Mouse (Mus musculus) midbrain, embryonic 11.5 days (tissue): ENCODE results near the gene Stk33. TPM values are rescaled to one million over a fixed set of nuclear protein-coding genes. Genes with fewer than 3 reads are reported as not detected.
A peak's percentile ranks its signal among the peaks of the same experiment; 100 is the strongest.

Experiments
- ATAC-seq: fragments of 200-750 bp; cut with Nextera tagmentation; 2 replicates; pipeline ENCODE4 v1.8.0; 2017; ENCODE audit warnings: moderate TSS enrichment, moderate library complexity; ENCODE audit not compliant: low FRiP score
- DNase-seq: peaks from one replicate; pipeline ENCODE4 v3.0.0; 2015; ENCODE audit warnings: low spot score; ENCODE audit errors: missing footprints
- H3K27ac ChIP-seq: fragments of 300-500 bp; sonication (generic); 2 replicates; pipeline ENCODE4 v1.5.1; 2014; ENCODE audit warnings: low read depth, low read length
- H3K27me3 ChIP-seq: fragments of 300-500 bp; sonication (generic); 2 replicates; pipeline ENCODE4 v1.6.1; 2014; ENCODE audit warnings: mild to moderate bottlenecking, low read length, moderate library complexity, mixed read lengths; ENCODE audit not compliant: control insufficient read depth, insufficient read depth
- H3K36me3 ChIP-seq: fragments of 300-500 bp; sonication (generic); 2 replicates; pipeline ENCODE4 v1.6.1; 2014; ENCODE audit warnings: mild to moderate bottlenecking, low read length, moderate library complexity, mixed read lengths; ENCODE audit not compliant: control insufficient read depth, insufficient read depth
- H3K4me1 ChIP-seq: fragments of 300-500 bp; sonication (generic); 2 replicates; pipeline ENCODE4 v1.6.1; 2014; ENCODE audit warnings: low read length; ENCODE audit not compliant: control insufficient read depth, insufficient read depth
- H3K4me2 ChIP-seq: fragments of 300-500 bp; sonication (generic); 2 replicates; pipeline ENCODE4 v1.6.1; 2014; ENCODE audit warnings: mild to moderate bottlenecking, moderate library complexity
- H3K4me3 ChIP-seq: fragments of 300-500 bp; sonication (generic); 2 replicates; pipeline ENCODE4 v1.5.1; 2014; ENCODE audit warnings: low read depth, low read length
- H3K9ac ChIP-seq: fragments of 300-500 bp; sonication (generic); 2 replicates; pipeline ENCODE4 v1.6.1; 2014; ENCODE audit warnings: low read length
- H3K9me3 ChIP-seq: fragments of 300-500 bp; sonication (generic); 2 replicates; pipeline ENCODE4 v1.6.1; 2016; ENCODE audit warnings: low read length; ENCODE audit not compliant: control insufficient read depth
- WGBS: fragments of 180-500 bp; shearing (Covaris S2); extraction: QIAGEN DNeasy Blood & Tissue Kit; methylation state at CpG from one replicate; pipeline ENCODE4 v1.1.7; 2014; 5-methylcytosine and 5-hydroxymethylcytosine counted together
- polyA plus RNA-seq: library from polyadenylated mRNA; unstranded; fragments of >200 nt; fragmentation: Nextera tagmentation; extraction: Ambion mirVana; gene quantifications from 2 replicates; pipeline ENCODE4 v1.2.1, GENCODE M21; 2014

Stk33 gene
- 28.4 and 29.7 TPM in 2 replicates for polyA plus RNA-seq

DNA sequence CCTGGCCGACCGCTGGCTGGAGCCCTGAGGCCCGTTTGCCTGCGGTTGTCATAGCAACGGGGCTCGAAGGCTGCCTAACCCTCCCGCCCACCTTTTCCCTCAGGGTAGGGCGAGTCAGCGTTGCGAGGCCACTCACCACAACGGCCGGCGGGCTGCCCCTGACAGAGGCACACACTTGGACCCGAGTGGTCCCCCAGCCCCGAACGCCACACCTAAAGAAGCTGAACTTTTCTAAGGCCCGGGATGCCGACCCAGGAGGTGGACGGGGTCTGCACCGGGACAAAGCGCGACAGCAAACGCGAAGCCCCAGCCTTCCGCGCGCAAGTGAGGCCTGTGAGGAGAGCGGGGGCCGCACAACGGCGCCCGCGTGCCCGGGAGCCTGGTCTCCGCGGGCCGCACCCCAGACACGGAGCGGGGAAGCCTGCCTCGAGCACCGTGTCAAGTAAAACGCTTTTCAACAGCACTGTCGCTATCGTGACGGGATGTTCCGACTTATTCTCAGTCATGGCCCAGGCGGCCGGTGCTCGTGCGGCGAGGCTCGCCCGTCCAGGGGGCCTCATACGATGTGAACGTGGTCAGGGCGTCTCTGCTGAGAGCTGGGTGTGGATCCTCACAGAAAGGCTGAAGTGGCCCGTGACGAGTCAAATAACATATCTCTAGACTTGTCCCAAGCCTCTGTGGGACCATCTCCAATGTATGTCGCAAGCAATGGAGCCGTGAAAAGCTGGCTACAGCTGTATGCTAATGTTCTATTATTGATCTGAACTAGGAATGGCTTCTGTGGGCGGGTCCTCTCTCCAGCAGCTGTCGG lies at the start of gene Stk33:
TSS of gene Stk33 (minus strand) at position 301 of the 811 bp plus-strand sequence.
- peaks cover 27% of the 10 kb centered on the region for H3K4me1 ChIP-seq
- H3K9me3 ChIP-seq, result no peaks in the 10 kb centered on the region
- H3K4me2 ChIP-seq, result peak within 1 kb of the TSS; percentile 89
- peak; percentile 91 for ATAC-seq
- H3K27ac ChIP-seq, result peak within 1 kb of the TSS; percentile 96
- peak within 1 kb of the TSS; percentile 87 for H3K9ac ChIP-seq
- under 1% methylated on average over 62 of the region's 62 CpGs for WGBS
- H3K27me3 ChIP-seq, result no peaks in the 10 kb centered on the region
- DNase-seq, result peak; percentile 97
- peak within 1 kb of the TSS; percentile 50 for H3K4me3 ChIP-seq
- H3K36me3 ChIP-seq, result no peaks in the 10 kb centered on the region

DNA sequence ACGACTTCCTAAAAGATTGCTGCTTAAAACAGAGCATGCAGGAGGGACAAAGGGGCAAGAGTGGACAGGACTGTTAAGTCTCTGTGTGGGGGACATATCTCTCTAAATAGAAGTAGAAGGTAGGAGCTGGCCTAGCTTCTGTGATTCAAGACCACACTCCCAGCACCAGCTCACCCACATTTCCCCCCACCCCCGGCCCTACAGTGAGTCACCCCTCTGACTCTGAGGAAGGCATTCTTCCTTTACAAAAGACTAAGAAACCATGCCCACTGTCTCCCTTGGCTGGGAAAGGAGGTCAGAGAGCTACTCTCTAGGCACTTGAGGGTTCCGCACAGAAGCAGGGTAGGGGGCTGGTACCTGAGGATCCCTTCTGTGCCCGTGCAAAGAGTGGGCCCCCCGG lies 45.3 kb upstream of the Stk33 start:
- 72% methylated on average over 5 of the region's 5 CpGs for WGBS

DNA sequence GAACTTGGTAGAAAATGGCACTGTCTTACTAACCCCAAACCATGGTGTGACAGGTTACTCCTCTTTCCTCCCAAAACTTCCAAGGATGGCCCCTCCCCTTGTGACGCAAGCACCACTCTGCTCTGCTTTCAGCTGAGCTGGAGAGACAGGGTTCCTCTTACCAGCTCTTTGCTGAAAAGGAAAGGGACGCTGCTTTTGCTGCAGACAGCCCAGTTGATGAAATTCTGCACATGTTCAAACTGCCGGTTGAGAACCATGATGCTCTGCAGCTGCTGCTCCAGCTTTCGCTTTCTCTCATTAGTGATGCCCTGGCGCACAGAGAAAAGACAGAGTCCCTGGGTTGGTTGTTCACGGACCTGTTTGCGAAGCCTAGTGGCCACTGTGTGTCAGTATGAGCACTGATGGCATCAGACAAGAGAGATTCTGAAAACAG lies 41.9 kb upstream of the Stk33 start:
- H3K4me2 ChIP-seq, result peak overlapping the region; percentile 16; the same call in 1 of the 2 replicates
- ATAC-seq, result peak; percentile 55; the same call in 1 of the 2 replicates
- H3K4me3 ChIP-seq, result no peak overlapping the region

More for the DNA sequence above, 45.3 kb upstream of the Stk33 start:
- peak; percentile 26 for DNase-seq
- Histone ChIP-seq H3K9ac (no peak overlapping the region), H3K27ac (no peak overlapping the region), H3K9me3 (no peaks in the 10 kb centered on the region), H3K27me3 (no peaks in the 10 kb centered on the region), H3K4me2 (no peak overlapping the region), H3K4me3 (no peak overlapping the region), H3K36me3 (no peaks in the 10 kb centered on the region), H3K4me1 (no peaks in the 10 kb centered on the region)
- ATAC-seq, result no peak

DNA sequence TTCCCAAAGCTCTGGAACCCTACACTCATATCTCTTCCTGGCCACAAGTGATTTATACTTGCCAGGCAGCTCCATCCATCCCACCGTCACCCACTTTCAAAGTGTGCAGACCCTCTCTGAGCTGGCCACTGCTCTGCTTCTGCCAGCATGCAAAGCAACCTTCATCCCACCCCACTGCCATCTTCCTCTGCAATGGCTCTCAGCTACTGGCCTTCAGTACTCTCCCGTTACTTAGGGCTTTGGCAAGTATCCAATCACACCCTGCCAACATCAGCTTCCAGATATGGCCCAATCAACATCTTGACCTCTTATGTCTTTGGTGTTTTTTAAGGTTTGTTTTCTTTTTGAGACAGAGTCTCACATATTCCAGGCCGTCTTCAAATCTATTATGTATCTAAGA lies 39.0 kb upstream of the Stk33 start:
- ATAC-seq, result no peak
- WGBS, result 94% methylated on average over 3 of the region's 3 CpGs
- no peak overlapping the region for H3K9ac ChIP-seq

More for the DNA sequence above, 41.9 kb upstream of the Stk33 start:
- H3K9ac ChIP-seq, result no peak overlapping the region
- no peak overlapping the region for H3K27ac ChIP-seq
- WGBS, result 24% methylated on average over 7 of the region's 7 CpGs
- no peaks in the 10 kb centered on the region for H3K9me3 ChIP-seq
- H3K4me1 ChIP-seq, result no peaks in the 10 kb centered on the region
- DNase-seq, result peak; percentile 88
- no peaks in the 10 kb centered on the region for H3K36me3 ChIP-seq
- no peaks in the 10 kb centered on the region for H3K27me3 ChIP-seq

DNA sequence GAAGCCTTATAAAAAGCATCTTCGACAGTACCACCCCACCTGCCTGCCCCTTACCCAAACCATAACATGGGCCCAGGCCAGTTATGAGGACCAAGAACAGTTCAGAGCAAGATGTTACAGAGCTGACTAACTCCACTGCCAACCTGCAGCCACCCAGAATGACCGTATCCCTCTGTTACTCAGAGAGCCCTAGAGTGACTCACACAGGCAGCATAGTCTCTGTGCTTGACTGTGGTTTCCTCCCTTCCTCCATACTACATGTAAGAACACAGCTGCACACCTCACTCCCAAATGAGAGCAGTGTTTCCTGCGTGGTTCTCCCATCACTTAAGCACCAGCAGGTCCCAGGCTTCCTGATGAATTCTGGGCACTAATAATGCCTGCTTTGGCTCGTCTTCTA lies 31.8 kb upstream of the Stk33 start:
- 75% methylated on average over 4 of the region's 4 CpGs for WGBS

More for the DNA sequence above, 39.0 kb upstream of the Stk33 start:
- Histone ChIP-seq H3K4me1 (no peaks in the 10 kb centered on the region), H3K27me3 (no peaks in the 10 kb centered on the region), H3K4me2 (no peak overlapping the region), H3K36me3 (no peaks in the 10 kb centered on the region), H3K9me3 (no peaks in the 10 kb centered on the region), H3K27ac (no peak overlapping the region), H3K4me3 (no peak overlapping the region)
- no peak for DNase-seq

DNA sequence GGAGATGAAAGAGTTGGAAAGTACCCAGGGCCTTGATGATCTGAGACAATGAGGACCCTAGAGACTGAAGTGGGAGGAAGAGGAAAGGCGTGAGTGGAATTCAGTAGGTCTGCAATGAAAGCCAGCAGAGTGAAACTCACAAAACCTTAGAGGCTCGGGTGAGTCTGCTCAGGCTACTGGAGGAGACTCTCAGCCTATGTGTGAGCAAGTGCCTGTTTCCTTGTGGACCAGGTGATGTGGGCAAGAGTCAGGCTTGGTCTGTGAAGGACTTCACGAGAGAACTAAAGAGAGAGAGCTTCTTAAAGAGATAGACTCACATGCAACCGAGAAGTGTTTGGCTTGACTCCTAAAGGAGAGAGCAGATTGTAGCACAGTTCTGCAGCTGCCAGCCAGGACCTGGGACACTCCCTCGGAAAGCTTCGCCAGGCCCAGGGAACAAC lies 29.4 kb upstream of the Stk33 start:
- Histone ChIP-seq H3K27me3 (no peaks in the 10 kb centered on the region), H3K4me1 (no peaks in the 10 kb centered on the region; the same call in 1 of the 2 replicates), H3K4me3 (no peak overlapping the region), H3K9ac (no peak overlapping the region), H3K4me2 (no peak overlapping the region), H3K36me3 (no peaks in the 10 kb centered on the region), H3K27ac (no peak overlapping the region), H3K9me3 (no peaks in the 10 kb centered on the region)
- no peak for ATAC-seq
- WGBS, result 61% methylated on average over 6 of the region's 6 CpGs
- DNase-seq, result no peak

More for the DNA sequence above, 31.8 kb upstream of the Stk33 start:
- H3K4me2 ChIP-seq, result no peak overlapping the region
- no peaks in the 10 kb centered on the region for H3K36me3 ChIP-seq
- H3K4me1 ChIP-seq, result no peaks in the 10 kb centered on the region; the same call in 1 of the 2 replicates
- no peak for ATAC-seq
- H3K27me3 ChIP-seq, result no peaks in the 10 kb centered on the region
- no peak for DNase-seq
- no peaks in the 10 kb centered on the region for H3K9me3 ChIP-seq
- H3K27ac ChIP-seq, result no peak overlapping the region
- no peak overlapping the region for H3K9ac ChIP-seq
- H3K4me3 ChIP-seq, result no peak overlapping the region

DNA sequence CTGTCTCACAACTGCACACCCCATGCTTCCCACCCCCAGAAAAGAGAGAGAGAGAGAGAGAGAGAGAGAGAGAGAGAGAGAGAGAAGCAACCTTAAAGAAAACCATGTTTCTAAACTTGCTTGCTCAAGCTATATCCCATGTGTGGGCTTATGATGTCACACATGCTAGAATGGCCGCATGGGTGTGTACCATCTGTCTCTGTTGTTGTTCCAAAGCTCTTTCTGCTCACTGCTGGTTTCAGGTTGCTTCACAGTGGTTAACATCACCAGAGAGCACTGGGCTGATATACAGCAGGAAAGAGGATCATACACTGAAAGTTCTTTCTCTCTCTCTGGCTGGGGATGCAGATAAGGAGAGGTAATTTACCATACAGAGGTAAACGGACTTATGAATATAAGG lies 28.7 kb upstream of the Stk33 start:
- H3K4me1 ChIP-seq, result no peaks in the 10 kb centered on the region; the same call in 1 of the 2 replicates
- DNase-seq (no peak), ATAC-seq (no peak)
- H3K4me3 ChIP-seq, result no peak overlapping the region
- 49% methylated on average over 2 of the region's 2 CpGs for WGBS
- no peaks in the 10 kb centered on the region for H3K36me3 ChIP-seq
- H3K9ac ChIP-seq, result no peak overlapping the region
- no peak overlapping the region for H3K4me2 ChIP-seq
- no peaks in the 10 kb centered on the region for H3K27me3 ChIP-seq
- no peak overlapping the region for H3K27ac ChIP-seq
- no peaks in the 10 kb centered on the region for H3K9me3 ChIP-seq

DNA sequence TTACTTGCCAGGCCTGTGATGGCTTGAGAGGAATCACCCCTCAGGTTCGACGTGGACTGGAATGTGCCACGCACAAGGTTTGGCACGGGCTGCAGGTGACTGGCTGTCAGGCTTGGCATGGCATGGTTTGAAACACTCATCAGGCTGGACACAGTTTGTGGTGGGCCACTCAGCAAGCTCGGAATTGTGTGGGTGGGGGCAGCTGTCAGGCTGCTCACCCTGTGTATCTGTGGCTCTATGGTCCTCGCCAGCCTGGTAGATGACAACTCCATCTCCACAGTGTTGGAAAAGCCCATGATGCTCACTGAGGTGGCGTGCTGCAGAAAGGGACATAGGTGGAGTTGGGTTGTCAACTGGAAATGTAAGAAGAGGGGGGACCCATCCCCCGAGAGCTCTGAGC lies 21.8 kb upstream of the Stk33 start:
- Histone ChIP-seq H3K27me3 (no peaks in the 10 kb centered on the region), H3K4me2 (no peak overlapping the region), H3K27ac (no peak overlapping the region), H3K9me3 (no peaks in the 10 kb centered on the region), H3K9ac (no peak overlapping the region), H3K36me3 (no peaks in the 10 kb centered on the region), H3K4me3 (no peak overlapping the region), H3K4me1 (peaks cover 2% of the 10 kb centered on the region; the same call in 1 of the 2 replicates)
- ATAC-seq, result no peak
- WGBS, result 89% methylated on average over 8 of the region's 8 CpGs
- no peak for DNase-seq

DNA sequence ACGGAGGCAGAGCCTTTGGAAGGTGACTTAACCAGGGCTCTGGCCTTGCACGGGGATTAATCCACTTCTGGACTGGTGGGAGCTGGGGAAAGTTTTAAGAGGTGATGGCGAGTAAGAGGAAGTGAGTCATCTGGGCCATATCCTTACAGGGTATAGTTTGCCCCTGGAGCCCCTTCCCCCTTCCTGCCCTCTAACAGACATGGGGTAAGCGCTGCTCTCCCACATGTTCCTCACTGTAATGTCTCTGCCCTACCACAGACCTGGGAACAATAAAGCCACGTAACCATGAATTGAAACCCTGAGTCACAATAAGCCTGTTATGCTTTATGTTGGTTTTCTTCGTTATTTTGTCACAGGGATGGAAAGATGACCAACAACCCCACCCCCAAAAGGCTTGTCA lies 17.7 kb upstream of the Stk33 start:
- Histone ChIP-seq H3K27me3 (no peaks in the 10 kb centered on the region), H3K9me3 (no peaks in the 10 kb centered on the region), H3K27ac (no peak overlapping the region), H3K36me3 (no peaks in the 10 kb centered on the region), H3K4me2 (no peak overlapping the region), H3K4me3 (no peak overlapping the region), H3K4me1 (peaks cover 3% of the 10 kb centered on the region; the same call in 1 of the 2 replicates), H3K9ac (no peak overlapping the region)
- DNase-seq, result no peak
- no peak for ATAC-seq
- WGBS, result 79% methylated on average over 6 of the region's 6 CpGs
